Mouse (Mus musculus): ENCODE data around the gene Cwc25. TPM values are rescaled to one million over a fixed set of nuclear protein-coding genes. Genes with fewer than 3 reads are reported as not detected.

Cwc25 gene
- total RNA-seq, 2 experiments from 2014 or later, result 8.9 to 10.6 TPM

GRCm38 (mm10) chr11:97703039-97703826, 63.1 kb downstream of the Cwc25 start, which contains the start of gene Psmb3:
Gene Psmb3, plus strand, starts transcription at chr11:97703399.
- DNase-seq, result peak; percentile 97 to 99
- intact Hi-C loops (cut with DNase I), result loop anchor here (5.0 kb wide), 1 partner anchor 284 kb away; the partner anchor contains the start of gene Plxdc1

GRCm38 (mm10) chr11:97702393-97702745, 64.0 kb downstream of the Cwc25 start:
- DNase-seq, result peak; percentile 90 to 93
- intact Hi-C loops (cut with DNase I), result loop anchor here (5.0 kb wide), 1 partner anchor 285 kb away; the partner anchor contains the start of gene Plxdc1

GRCm38 (mm10) chr11:97701581-97702392, 64.6 kb downstream of the Cwc25 start:
- intact Hi-C loops (cut with DNase I), result loop anchor here (5.0 kb wide), 1 partner anchor 286 kb away; the partner anchor contains the start of gene Plxdc1
- no peak for DNase-seq

GRCm38 (mm10) chr11:97700746-97701580, 65.4 kb downstream of the Cwc25 start:
- intact Hi-C loops (cut with DNase I), result loop anchor here (5.0 kb wide), 1 partner anchor 286 kb away; the partner anchor contains the start of gene Plxdc1
- DNase-seq, result peak in 1 of 2 experiments; percentile 37

- intact Hi-C loops (cut with DNase I), result loop anchor here (5.0 kb wide), 1 partner anchor 287 kb away; the partner anchor contains the start of gene Plxdc1
Measured at GRCm38 (mm10) chr11:97700003-97700745, 66.2 kb downstream of the Cwc25 start, which contains the start of gene Pcgf2. Gene Pcgf2, minus strand, starts transcription at chr11:97700497.

GRCm38 (mm10) chr11:97699626-97700002, 66.7 kb downstream of the Cwc25 start:
- intact Hi-C loops (cut with DNase I), result loop anchor here (2.0 to 5.0 kb wide), 2 partner anchors 41 to 288 kb away; partner anchors contain the start of gene Plxdc1
- peak; percentile 80 to 87 for DNase-seq

More at GRCm38 (mm10) chr11:97700003-97700745, 66.2 kb downstream of the Cwc25 start, which contains the start of gene Pcgf2:
- peak; percentile 87 to 88 for DNase-seq

GRCm38 (mm10) chr11:97698741-97699611, 67.4 kb downstream of the Cwc25 start:
- DNase-seq, result peak; percentile 77 to 84
- intact Hi-C loops (cut with DNase I), result loop anchor here (2.0 kb wide), 1 partner anchor 40 kb away; no protein-coding TSS in a partner anchor

- intact Hi-C loops (cut with DNase I), result loop anchor here (2.0 kb wide), 1 partner anchor 39 kb away; no protein-coding TSS in a partner anchor
- DNase-seq, result no peak
Measured at GRCm38 (mm10) chr11:97697891-97698529, 68.3 kb downstream of the Cwc25 start.

GRCm38 (mm10) chr11:97697199-97697890, 69.0 kb downstream of the Cwc25 start:
- DNase-seq, result no peak

GRCm38 (mm10) chr11:97696669-97697068, 69.7 kb downstream of the Cwc25 start:
- intact Hi-C loops (cut with DNase I), result no loop called here
- no peak for DNase-seq

More at GRCm38 (mm10) chr11:97697199-97697890, 69.0 kb downstream of the Cwc25 start:
- intact Hi-C loops (cut with DNase I), result no loop called here

GRCm38 (mm10) chr11:97695712-97696401, 70.5 kb downstream of the Cwc25 start:
- no peak for DNase-seq
- intact Hi-C loops (cut with DNase I), result no loop called here

Small RNA genes lying within 50 kb of the gene (microRNA-seq; reads per million reads assigned to microRNA genes)
- 0 to 0.27 reads per million in 2 experiments for gene Mir8102

Other genes starting within 250 kb of the Cwc25 start
- gene Srcin1, start 190.4 kb downstream of the Cwc25 start, total RNA-seq (2021), result under 1 TPM; 0.29 to 0.34 TPM
- 1 to 10 TPM in 1 of 2 experiments, under 1 TPM in 1; 0.93 to 1.2 TPM for gene Epop, start 136.9 kb downstream of the Cwc25 start, total RNA-seq (2021)
- 10 to 100 TPM; 58.1 to 61.7 TPM for gene Mllt6, start 103.1 kb downstream of the Cwc25 start, total RNA-seq (2021)
- 100 to 1,000 TPM; 146 to 147 TPM for gene Cisd3, start 80.7 kb downstream of the Cwc25 start, total RNA-seq (2021)
- gene Pcgf2, start 66.1 kb downstream of the Cwc25 start, total RNA-seq (2021), result 10 to 100 TPM; 11.1 to 12.9 TPM
- 100 to 1,000 TPM; 161 to 169 TPM for gene Psmb3, start 63.2 kb downstream of the Cwc25 start, total RNA-seq (2021)
- 10 to 100 TPM; 20.7 to 22.6 TPM for gene Pip4k2b, start 21.9 kb downstream of the Cwc25 start, total RNA-seq (2021)
- under 1 TPM in 1 of 2 experiments, not detected in 1; 0.65 TPM for gene 1700001P01Rik, start 9.4 kb upstream of the Cwc25 start, total RNA-seq (2021)
- 100 to 1,000 TPM; 503 to 533 TPM for gene Rpl23, start 15.9 kb upstream of the Cwc25 start, total RNA-seq (2021)
- 10 to 100 TPM; 47.8 to 49.6 TPM for gene Lasp1, start 32.4 kb upstream of the Cwc25 start, total RNA-seq (2021)
- gene B230217C12Rik, start 74.2 kb upstream of the Cwc25 start, total RNA-seq (2021), result 1 to 10 TPM in 1 of 2 experiments, under 1 TPM in 1; 0.95 to 1.1 TPM
- gene Fbxo47, start 117.6 kb upstream of the Cwc25 start, total RNA-seq (2021), result under 1 TPM; 0.17 to 0.37 TPM
- 1 to 10 TPM; 7.3 TPM for gene Plxdc1, start 219.9 kb upstream of the Cwc25 start, total RNA-seq (2021)
- gene Arl5c, start 229.6 kb upstream of the Cwc25 start, total RNA-seq (2021), result 1 to 10 TPM; 1.6 to 6.2 TPM

Data from heart, postnatal 14 days (tissue).